Mouse (Mus musculus): ENCODE results near the gene Cdh3. TPM values are rescaled to one million over a fixed set of nuclear protein-coding genes. Genes with fewer than 3 reads are reported as not detected.
"Not testable (repeated sequence)": the region's sequence is repeated elsewhere in the genome, so short reads cannot be mapped to it uniquely, and the experiment has no call there.

Cdh3 gene
- polyA plus RNA-seq, 1 experiment, result not detected

DNA sequence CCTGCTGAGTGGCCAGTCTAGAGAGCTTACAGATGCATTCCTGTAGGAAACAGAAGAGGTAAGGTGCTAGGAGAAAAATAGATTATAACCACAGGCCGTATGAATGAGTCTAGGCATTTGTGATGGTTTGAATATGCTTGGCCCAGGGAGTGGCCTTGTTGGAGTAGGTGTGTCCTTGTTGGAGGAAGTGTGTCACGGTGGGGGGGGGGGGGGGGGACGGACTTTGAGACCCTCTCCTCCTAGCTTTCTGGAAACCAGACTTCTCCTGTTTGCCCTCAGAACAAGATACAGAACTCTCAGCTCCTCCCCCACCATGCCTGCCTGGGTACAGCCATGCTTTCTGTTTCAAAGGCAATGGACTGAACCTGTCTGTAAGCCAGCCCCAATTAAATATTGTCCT, 81.8 kb downstream of the Cdh3 start:
- H3K4me1 ChIP-seq (ENCODE audit: control insufficient read depth, insufficient read depth, low read length), result no peaks in the 10 kb centered on the region
- no peak for TF ChIP-seq POLR2A (IDR thresholded peaks at IDR 0.05; ENCODE audit: insufficient read depth, low read depth, low read length)
- no peak for TF ChIP-seq CTCF (IDR thresholded peaks at IDR 0.05; ENCODE audit: insufficient read depth, low read depth, low read length)
- no peak overlapping the region for H3K27ac ChIP-seq (ENCODE audit: insufficient read depth, low read depth, low read length)
- no peak overlapping the region for H3K4me3 ChIP-seq (ENCODE audit: insufficient read depth, low read depth, low read length)
- WGBS, result 78% methylated on average over 2 of the region's 3 CpGs

DNA sequence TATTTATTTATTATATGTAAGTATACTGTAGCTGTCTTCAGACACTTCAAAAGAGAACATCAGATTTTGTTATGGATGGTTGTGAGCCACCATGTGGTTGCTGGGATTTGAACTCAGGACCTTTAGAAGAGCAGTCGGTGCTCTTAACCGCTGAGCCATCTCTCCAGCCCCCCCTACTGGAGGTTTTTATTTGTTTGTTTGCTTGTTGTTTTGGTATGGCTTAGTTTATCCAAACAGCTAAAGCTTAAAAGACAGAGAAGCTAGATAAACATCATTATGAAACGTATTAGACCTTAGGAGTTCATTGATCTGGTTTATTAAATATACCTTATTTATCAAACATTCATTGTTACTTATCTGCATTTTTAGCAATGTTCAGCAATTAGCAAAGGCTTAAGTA, 84.9 kb downstream of the Cdh3 start:
- H3K4me3 ChIP-seq (ENCODE audit: insufficient read depth, low read depth, low read length); H3K27ac ChIP-seq (ENCODE audit: insufficient read depth, low read depth, low read length); H3K4me1 ChIP-seq (ENCODE audit: control insufficient read depth, insufficient read depth, low read length): not testable (repeated sequence)
- 96% methylated on average over 3 of the region's 3 CpGs for WGBS

DNA sequence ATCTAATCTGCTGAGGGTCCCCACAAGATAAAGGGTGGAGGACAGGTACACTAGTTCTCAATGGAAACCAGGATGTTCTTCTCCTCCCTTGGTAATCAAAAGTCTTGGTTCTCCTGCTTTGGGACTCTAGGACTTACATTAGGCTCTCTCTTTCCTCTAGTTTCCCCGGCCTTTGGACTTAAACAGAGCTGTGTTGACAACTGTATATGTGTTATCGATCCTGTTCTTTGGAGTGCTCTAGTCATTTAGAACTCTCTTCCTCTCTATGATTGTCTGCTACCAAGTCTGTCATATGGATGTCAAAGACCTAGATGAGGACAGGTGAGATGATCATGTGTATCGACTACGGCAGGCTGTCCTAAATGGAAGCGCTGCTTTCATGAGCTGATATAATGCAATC, 86.4 kb downstream of the Cdh3 start:
- WGBS, result 96% methylated on average over 5 of the region's 5 CpGs
- Histone ChIP-seq H3K4me3 (ENCODE audit: insufficient read depth, low read depth, low read length) (no peak overlapping the region), H3K27ac (ENCODE audit: insufficient read depth, low read depth, low read length) (no peak overlapping the region), H3K4me1 (ENCODE audit: control insufficient read depth, insufficient read depth, low read length) (no peaks in the 10 kb centered on the region)
- no peak for TF ChIP-seq CTCF (IDR thresholded peaks at IDR 0.05; ENCODE audit: insufficient read depth, low read depth, low read length)
- no peak for TF ChIP-seq POLR2A (IDR thresholded peaks at IDR 0.05; ENCODE audit: insufficient read depth, low read depth, low read length)

- WGBS, result 57% methylated on average over 7 of the region's 7 CpGs
- Histone ChIP-seq H3K27ac (ENCODE audit: insufficient read depth, low read depth, low read length) (no peak overlapping the region), H3K4me3 (ENCODE audit: insufficient read depth, low read depth, low read length) (no peak overlapping the region), H3K4me1 (ENCODE audit: control insufficient read depth, insufficient read depth, low read length) (peaks cover 12% of the 10 kb centered on the region)
- TF ChIP-seq CTCF (IDR thresholded peaks at IDR 0.05; ENCODE audit: insufficient read depth, low read depth, low read length) (no peak), POLR2A (IDR thresholded peaks at IDR 0.05; ENCODE audit: insufficient read depth, low read depth, low read length) (no peak)
Observed at GRCm38 (mm10) chr8:106599265-106599979, 88.7 kb downstream of the Cdh3 start.

- TF ChIP-seq CTCF (IDR thresholded peaks at IDR 0.05; ENCODE audit: insufficient read depth, low read depth, low read length) (no peak), POLR2A (IDR thresholded peaks at IDR 0.05; ENCODE audit: insufficient read depth, low read depth, low read length) (no peak)
- Histone ChIP-seq H3K4me3 (ENCODE audit: insufficient read depth, low read depth, low read length) (peak within 1 kb of the TSS; percentile 40), H3K27ac (ENCODE audit: insufficient read depth, low read depth, low read length) (no peak within 1 kb of the TSS), H3K4me1 (ENCODE audit: control insufficient read depth, insufficient read depth, low read length) (peaks cover 12% of the 10 kb centered on the region)
- 2% methylated on average over 53 of the region's 53 CpGs for WGBS
Observed at GRCm38 (mm10) chr8:106603131-106603819, 92.6 kb downstream of the Cdh3 start, which contains the start of gene Cdh1. Gene Cdh1, plus strand, starts transcription at chr8:106603351.

DNA sequence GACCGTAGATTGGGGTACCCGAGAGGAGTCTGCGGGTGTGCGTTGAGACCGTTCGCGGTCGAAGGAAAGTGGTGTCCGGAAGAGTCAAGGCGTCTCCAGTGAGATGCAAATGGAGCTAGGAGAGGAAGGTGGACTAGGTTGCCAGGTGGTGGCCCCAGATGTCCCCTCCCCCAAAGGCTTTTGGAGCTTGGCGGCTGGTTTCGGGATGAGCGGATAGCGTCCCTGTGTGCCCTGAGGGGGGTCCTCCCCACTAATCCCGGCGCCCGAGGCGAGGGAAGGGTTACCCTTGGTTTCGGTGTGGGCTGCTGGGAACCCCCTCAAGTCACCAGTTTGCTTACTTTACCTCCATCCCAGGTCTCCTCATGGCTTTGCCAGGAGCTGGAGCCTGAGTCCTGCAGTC, 93.2 kb downstream of the Cdh3 start:
- TF ChIP-seq POLR2A (IDR thresholded peaks at IDR 0.05; ENCODE audit: insufficient read depth, low read depth, low read length) (no peak), CTCF (IDR thresholded peaks at IDR 0.05; ENCODE audit: insufficient read depth, low read depth, low read length) (no peak)
- 3% methylated on average over 19 of the region's 19 CpGs for WGBS
- Histone ChIP-seq H3K4me1 (ENCODE audit: control insufficient read depth, insufficient read depth, low read length) (peaks cover 12% of the 10 kb centered on the region), H3K4me3 (ENCODE audit: insufficient read depth, low read depth, low read length) (peak overlapping the region; percentile 40; the same call in 1 of the 2 replicates), H3K27ac (ENCODE audit: insufficient read depth, low read depth, low read length) (no peak overlapping the region)

- H3K4me3 ChIP-seq (ENCODE audit: insufficient read depth, low read depth, low read length), result no peak overlapping the region
- 81% methylated on average over 7 of the region's 7 CpGs for WGBS
- TF ChIP-seq CTCF (IDR thresholded peaks at IDR 0.05; ENCODE audit: insufficient read depth, low read depth, low read length) (no peak), POLR2A (IDR thresholded peaks at IDR 0.05; ENCODE audit: insufficient read depth, low read depth, low read length) (no peak)
- peaks cover 12% of the 10 kb centered on the region for H3K4me1 ChIP-seq (ENCODE audit: control insufficient read depth, insufficient read depth, low read length)
- no peak overlapping the region for H3K27ac ChIP-seq (ENCODE audit: insufficient read depth, low read depth, low read length)
Observed at GRCm38 (mm10) chr8:106605657-106606056, 95.0 kb downstream of the Cdh3 start.

- no peak overlapping the region for H3K4me3 ChIP-seq (ENCODE audit: insufficient read depth, low read depth, low read length)
- peaks cover 12% of the 10 kb centered on the region for H3K4me1 ChIP-seq (ENCODE audit: control insufficient read depth, insufficient read depth, low read length)
- WGBS, result 58% methylated on average over 4 of the region's 4 CpGs
- TF ChIP-seq CTCF (IDR thresholded peaks at IDR 0.05; ENCODE audit: insufficient read depth, low read depth, low read length) (no peak), POLR2A (IDR thresholded peaks at IDR 0.05; ENCODE audit: insufficient read depth, low read depth, low read length) (no peak)
- no peak overlapping the region for H3K27ac ChIP-seq (ENCODE audit: insufficient read depth, low read depth, low read length)
Observed at GRCm38 (mm10) chr8:106606121-106606520, 95.4 kb downstream of the Cdh3 start.

GRCm38 (mm10) chr8:106606601-106607145, 96.0 kb downstream of the Cdh3 start:
- TF ChIP-seq POLR2A (IDR thresholded peaks at IDR 0.05; ENCODE audit: insufficient read depth, low read depth, low read length) (no peak), CTCF (IDR thresholded peaks at IDR 0.05; ENCODE audit: insufficient read depth, low read depth, low read length) (no peak)

More at GRCm38 (mm10) chr8:106606601-106607145, 96.0 kb downstream of the Cdh3 start:
- peaks cover 12% of the 10 kb centered on the region for H3K4me1 ChIP-seq (ENCODE audit: control insufficient read depth, insufficient read depth, low read length)
- no peak overlapping the region for H3K27ac ChIP-seq (ENCODE audit: insufficient read depth, low read depth, low read length)
- no peak overlapping the region for H3K4me3 ChIP-seq (ENCODE audit: insufficient read depth, low read depth, low read length)
- WGBS, result 38% methylated on average over 15 of the region's 15 CpGs

Other genes starting within 250 kb of the Cdh3 start
- not detected in 2 replicates for gene Smpd3, start 172.9 kb upstream of the Cdh3 start, polyA plus RNA-seq (2012; ENCODE audit: insufficient read depth, insufficient read length, low replicate concordance, missing spikeins)
- not detected in 2 replicates for gene Zfp90, start 95.6 kb upstream of the Cdh3 start, polyA plus RNA-seq (2012; ENCODE audit: insufficient read depth, insufficient read length, low replicate concordance, missing spikeins)
- gene 6030452D12Rik, start 10.4 kb upstream of the Cdh3 start, polyA plus RNA-seq (2012; ENCODE audit: insufficient read depth, insufficient read length, low replicate concordance, missing spikeins), result not detected in 2 replicates
- gene Gm10073, start 62.6 kb downstream of the Cdh3 start, polyA plus RNA-seq (2012; ENCODE audit: insufficient read depth, insufficient read length, low replicate concordance, missing spikeins), result 1,644 TPM in 1 of 2 replicates, not detected in the other
- not detected in 2 replicates for gene Cdh1, start 92.5 kb downstream of the Cdh3 start, polyA plus RNA-seq (2012; ENCODE audit: insufficient read depth, insufficient read length, low replicate concordance, missing spikeins)
- gene Tango6, start 172.2 kb downstream of the Cdh3 start, polyA plus RNA-seq (2012; ENCODE audit: insufficient read depth, insufficient read length, low replicate concordance, missing spikeins), result not detected in 2 replicates

All from olfactory bulb, adult 2 months (tissue).